Mouse (Mus musculus) layer of hippocampus, postnatal 14 days (tissue): ENCODE data around the gene Cd40. TPM values are rescaled to one million over a fixed set of nuclear protein-coding genes. Genes with fewer than 3 reads are reported as not detected.

Experiments
- DNase-seq, 2 experiments: peaks; one replicate each; pipeline ENCODE4 v3.0.0; 2021 to 2022; ENCODE audit warnings: low spot score in 2 of 2, mixed read lengths in 1 of 2
- total RNA-seq, 2 experiments: library from RNA; stranded (reverse); gene quantifications; 2 replicates each; pipeline ENCODE4 v1.2.3; 2021

The Cd40 gene
- total RNA-seq, 2 experiments from 2014 or later, result 0.67 to 3.0 TPM

DNA sequence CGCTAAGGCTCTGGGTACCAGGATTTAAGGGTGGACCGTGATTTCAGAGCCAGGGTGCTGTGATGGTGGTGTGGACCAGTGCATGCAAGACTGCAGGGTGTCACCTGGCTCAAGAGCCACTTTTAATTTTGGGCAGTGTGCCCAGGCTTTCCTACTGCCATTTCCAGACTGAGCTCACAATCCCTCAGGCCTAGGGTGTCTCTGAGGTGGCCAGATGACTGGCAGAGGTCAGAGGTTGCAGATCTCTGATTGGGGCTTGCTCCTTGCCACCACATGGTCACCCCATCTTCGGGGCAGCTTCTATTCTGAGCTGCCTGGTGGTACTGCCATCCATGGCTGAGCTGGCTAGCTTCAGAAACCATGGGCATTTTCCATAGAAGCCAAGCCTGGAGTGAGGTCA, 43.4 kb downstream of the Cd40 start:
- no peak for DNase-seq

GRCm38 (mm10) chr2:165100749-165101148, 45.3 kb downstream of the Cd40 start:
- DNase-seq, result no peak

DNA sequence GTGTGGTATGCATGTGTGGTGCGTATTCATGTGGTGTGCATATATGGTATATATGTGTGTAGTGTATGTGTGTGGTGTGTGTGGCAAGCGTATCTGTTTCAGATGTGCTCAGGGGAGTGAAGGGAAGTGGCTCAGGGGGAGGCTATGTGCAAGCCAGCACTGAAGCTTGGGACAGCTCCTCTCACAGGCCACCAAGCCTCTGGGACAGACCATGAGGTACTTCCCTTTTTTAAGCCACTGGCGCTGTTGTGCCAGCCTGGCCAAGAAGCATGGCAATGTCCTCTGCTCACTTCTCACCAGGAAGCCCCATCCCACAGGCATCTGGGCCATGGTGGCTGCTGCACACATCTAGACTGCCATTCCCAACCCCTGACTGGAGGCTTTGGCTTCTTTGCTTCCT, 47.5 kb downstream of the Cd40 start:
- DNase-seq, result no peak

- DNase-seq, result no peak
Measured at GRCm38 (mm10) chr2:165105513-165106079, 50.2 kb downstream of the Cd40 start.

GRCm38 (mm10) chr2:165106585-165106984, 51.2 kb downstream of the Cd40 start:
- no peak for DNase-seq

- peak; percentile 36 to 55 for DNase-seq
Measured at GRCm38 (mm10) chr2:165112149-165112548, 56.7 kb downstream of the Cd40 start.

DNA sequence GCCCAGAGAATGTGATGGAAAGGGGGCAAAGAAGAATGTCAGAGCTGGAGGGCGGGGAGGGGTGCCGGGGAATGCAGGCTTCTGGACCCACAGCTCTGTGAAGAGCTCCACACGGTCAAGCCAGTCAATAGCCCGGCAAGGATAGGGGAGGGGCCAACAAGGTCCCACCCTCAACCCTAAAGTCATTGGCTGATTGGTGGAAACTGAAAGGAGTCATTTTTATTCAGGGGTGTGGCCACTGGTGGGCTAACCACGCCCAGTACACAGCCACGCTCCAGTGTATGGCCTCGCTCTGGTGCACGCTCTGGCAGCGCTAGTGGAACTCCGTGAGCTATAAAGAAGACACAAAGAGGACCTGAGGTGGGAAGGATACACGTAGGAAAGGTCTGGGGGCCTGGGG, 58.3 kb downstream of the Cd40 start:
- DNase-seq, result no peak

DNA sequence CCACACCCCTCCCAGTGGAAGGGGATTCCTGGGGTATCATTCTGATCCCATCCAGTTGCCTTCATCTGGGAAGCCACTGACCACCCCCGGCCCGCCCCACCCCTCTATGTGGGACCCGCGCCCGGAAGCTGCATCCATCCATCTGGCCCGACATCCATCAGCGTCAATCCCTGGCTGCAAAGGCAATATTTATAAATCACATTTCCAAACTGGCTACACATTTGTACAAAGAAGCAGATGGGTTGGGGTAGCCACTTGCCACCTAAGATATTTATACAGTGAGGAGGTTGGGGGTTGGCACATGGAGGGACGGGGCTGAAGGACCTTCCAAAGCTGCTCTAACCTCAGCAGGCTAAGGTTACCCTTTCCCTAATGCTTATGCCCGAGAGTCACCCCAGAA, 65.3 kb downstream of the Cd40 start:
- DNase-seq, result peak in 1 of 2 experiments; percentile 29

GRCm38 (mm10) chr2:165121206-165121840, 65.9 kb downstream of the Cd40 start:
- peak in 1 of 2 experiments; percentile 24 for DNase-seq

Other genes with a start within 250 kb of the Cd40 start
- 10 to 100 TPM; 18.1 to 18.2 TPM for gene Zswim1, start 232.9 kb upstream of the Cd40 start, total RNA-seq
- gene Spata25, start 227.1 kb upstream of the Cd40 start, total RNA-seq, result under 1 TPM in 1 of 2 experiments, not detected in 1; 0.67 TPM
- 10 to 100 TPM; 87.7 to 89.6 TPM for gene Ctsa, start 222.8 kb upstream of the Cd40 start, total RNA-seq
- 1 to 10 TPM; 3.9 to 4.1 TPM for gene Neurl2, start 222.2 kb upstream of the Cd40 start, total RNA-seq
- gene Pltp, start 197.9 kb upstream of the Cd40 start, total RNA-seq, result 100 to 1,000 TPM in 1 of 2 experiments, 10 to 100 TPM in 1; 72.5 to 107 TPM
- gene Pcif1, start 176.3 kb upstream of the Cd40 start, total RNA-seq, result 10 to 100 TPM; 43.5 to 48.8 TPM
- gene Zfp335, start 143.9 kb upstream of the Cd40 start, total RNA-seq, result 10 to 100 TPM; 25.0 to 26.4 TPM
- 1 to 10 TPM; 1.8 to 2.1 TPM for gene Mmp9, start 114.8 kb upstream of the Cd40 start, total RNA-seq
- 100 to 1,000 TPM; 288 to 332 TPM for gene Slc12a5, start 94.8 kb upstream of the Cd40 start, total RNA-seq
- gene Ncoa5, start 20.8 kb upstream of the Cd40 start, total RNA-seq, result 10 to 100 TPM; 53.2 to 57.4 TPM
- not detected for gene 1700025C18Rik, start 35.1 kb downstream of the Cd40 start, total RNA-seq
- gene Cdh22, start 179.2 kb downstream of the Cd40 start, total RNA-seq, result 10 to 100 TPM in 1 of 2 experiments, 1 to 10 TPM in 1; 9.5 to 12.7 TPM
- gene Slc35c2, start 232.2 kb downstream of the Cd40 start, total RNA-seq, result 10 to 100 TPM; 76.0 to 81.1 TPM